Mouse (Mus musculus) heart, embryonic 14.5 days (tissue): ENCODE results near the gene Slc25a13. TPM values are rescaled to one million over a fixed set of nuclear protein-coding genes. Genes with fewer than 3 reads are reported as not detected.
A peak's percentile ranks its signal among the peaks of the same experiment; 100 is the strongest.

ENCODE experiments used
- ATAC-seq: fragments of 200-750 bp; cut with Nextera tagmentation; 2 replicates; pipeline ENCODE4 v1.8.0; 2017; ENCODE audit warnings: low read depth, moderate TSS enrichment; ENCODE audit not compliant: insufficient number of reproducible peaks, insufficient read depth, low FRiP score
- H3K27ac ChIP-seq, 2 experiments: fragments of 200-500 bp in 1 of 2; fragments of 300-500 bp in 1 of 2; sonication (generic) in 1 of 2; replicated peaks in 1 of 2; 2 replicates each; pipeline ENCODE4 v1.5.1; 2012 to 2014; ENCODE audit warnings: low read depth in 2 of 2, low read length in 2 of 2, control low read depth in 1 of 2, mild to moderate bottlenecking in 1 of 2, mixed read lengths in 1 of 2; ENCODE audit not compliant: control insufficient read depth in 1 of 2, insufficient read depth in 1 of 2
- H3K27me3 ChIP-seq: fragments of 300-500 bp; sonication (generic); 2 replicates; pipeline ENCODE4 v1.6.1; 2014; ENCODE audit warnings: mild to moderate bottlenecking, low read length, control low read depth; ENCODE audit not compliant: control insufficient read depth, insufficient read depth
- H3K36me3 ChIP-seq: fragments of 300-500 bp; sonication (generic); 2 replicates; pipeline ENCODE4 v1.6.1; 2014; ENCODE audit warnings: mild to moderate bottlenecking, control low read depth, low read length, mixed read lengths; ENCODE audit not compliant: control insufficient read depth, insufficient read depth
- H3K4me1 ChIP-seq, 2 experiments: fragments of 200-500 bp in 1 of 2; fragments of 300-500 bp in 1 of 2; sonication (generic) in 1 of 2; 2 replicates each; pipeline ENCODE4 v1.6.1; 2012 to 2014; ENCODE audit warnings: low read length in 2 of 2, control low read depth in 1 of 2, mixed read lengths in 1 of 2; ENCODE audit not compliant: control insufficient read depth in 2 of 2, insufficient read depth in 2 of 2
- H3K4me2 ChIP-seq: fragments of 300-500 bp; sonication (generic); 2 replicates; pipeline ENCODE4 v1.6.1; 2014; ENCODE audit warnings: mild to moderate bottlenecking, low read length
- H3K4me3 ChIP-seq, 2 experiments: fragments of 200-500 bp in 1 of 2; fragments of 300-500 bp in 1 of 2; sonication (generic) in 1 of 2; 2 replicates each; pipeline ENCODE4 v1.5.1; 2012 to 2014; ENCODE audit warnings: low read length in 2 of 2, mild to moderate bottlenecking in 2 of 2, control low read depth in 1 of 2, low read depth in 1 of 2, moderate library complexity in 1 of 2; ENCODE audit not compliant: control insufficient read depth in 1 of 2, insufficient read depth in 1 of 2
- H3K9ac ChIP-seq: fragments of 300-500 bp; sonication (generic); 2 replicates; pipeline ENCODE4 v1.6.1; 2014; ENCODE audit warnings: mild to moderate bottlenecking, low read length
- H3K9me3 ChIP-seq: fragments of 300-500 bp; sonication (generic); 2 replicates; pipeline ENCODE4 v1.6.1; 2016; ENCODE audit warnings: low read length, control low read depth; ENCODE audit not compliant: control insufficient read depth
- WGBS: fragments of 180-500 bp; shearing (Covaris S2); extraction: QIAGEN DNeasy Blood & Tissue Kit; methylation state at CpG from one replicate; pipeline ENCODE4 v1.1.7; 2014; 5-methylcytosine and 5-hydroxymethylcytosine counted together
- polyA plus RNA-seq: library from polyadenylated mRNA; unstranded; fragments of >200 nt; fragmentation: Nextera tagmentation; extraction: Ambion mirVana; gene quantifications from 2 replicates; pipeline ENCODE4 v1.2.1, GENCODE M21; 2014

Slc25a13 gene
- polyA plus RNA-seq, 1 experiment from 2014 or later, result 56.4 TPM

GRCm38 (mm10) chr6:6212360-6213310 is 4.3 kb downstream of the Slc25a13 start:
- peaks cover 27 to 44% of the 10 kb centered on the region in 2 experiments for H3K4me1 ChIP-seq
- H3K9ac ChIP-seq, result no peak overlapping the region
- no peaks in the 10 kb centered on the region for H3K9me3 ChIP-seq
- H3K4me3 ChIP-seq, result no peak overlapping the region
- peak overlapping the region; percentile 2; the same call in 1 of the 2 replicates for H3K4me2 ChIP-seq
- H3K36me3 ChIP-seq, result no peaks in the 10 kb centered on the region
- ATAC-seq, result no peak
- 49% methylated on average over 8 of the region's 8 CpGs for WGBS
- H3K27me3 ChIP-seq, result no peaks in the 10 kb centered on the region
- H3K27ac ChIP-seq, result peak overlapping the region in 1 of 2 experiments; percentile 24; a peak in 2 of 4 replicates

GRCm38 (mm10) chr6:6211958-6212357 is 5.0 kb downstream of the Slc25a13 start:
- no peak for ATAC-seq
- Histone ChIP-seq H3K27me3 (no peaks in the 10 kb centered on the region), H3K4me2 (peak overlapping the region; percentile 2; the same call in 1 of the 2 replicates), H3K9ac (no peak overlapping the region), H3K4me3 (no peak overlapping the region), H3K4me1 (peaks cover 27 to 47% of the 10 kb centered on the region in 2 experiments), H3K27ac (no peak overlapping the region; a peak in 1 of 4 replicates), H3K9me3 (no peaks in the 10 kb centered on the region), H3K36me3 (no peaks in the 10 kb centered on the region)
- 24% methylated on average over 3 of the region's 3 CpGs for WGBS

DNA sequence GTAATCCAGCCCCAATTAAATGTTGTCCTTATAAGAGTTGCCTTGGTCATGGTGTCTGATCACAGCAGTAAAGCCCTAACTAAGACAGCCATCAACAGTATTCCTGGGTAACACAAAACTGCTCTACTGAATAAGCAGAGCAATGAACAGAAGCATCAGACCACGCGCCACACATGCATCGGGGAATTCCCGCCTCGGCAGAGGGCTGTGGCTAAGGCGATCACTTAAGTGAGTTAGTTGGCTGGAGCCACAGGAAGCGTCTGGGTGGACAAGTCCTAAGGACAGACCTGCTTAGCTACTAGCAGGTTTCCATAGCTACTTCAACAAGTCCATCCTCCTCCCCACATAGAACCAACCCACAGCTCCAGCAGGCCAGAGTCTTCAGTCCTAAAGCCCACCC is 6.3 kb downstream of the Slc25a13 start:
- 95% methylated on average over 7 of the region's 7 CpGs for WGBS
- no peak for ATAC-seq
- H3K4me1 ChIP-seq, result peaks cover 27 to 47% of the 10 kb centered on the region in 2 experiments

GRCm38 (mm10) chr6:6208351-6209059 is 8.5 kb downstream of the Slc25a13 start:
- H3K27me3 ChIP-seq, result no peaks in the 10 kb centered on the region
- peak overlapping the region in 1 of 2 experiments; percentile 29; a peak in 1 of 4 replicates for H3K27ac ChIP-seq
- no peak for ATAC-seq
- H3K4me2 ChIP-seq, result peak overlapping the region; percentile 41
- WGBS, result 2% methylated on average over 4 of the region's 4 CpGs
- no peaks in the 10 kb centered on the region for H3K9me3 ChIP-seq
- H3K4me3 ChIP-seq, result no peak overlapping the region
- no peaks in the 10 kb centered on the region for H3K36me3 ChIP-seq
- H3K9ac ChIP-seq, result no peak overlapping the region
- H3K4me1 ChIP-seq, result peaks cover 27 to 46% of the 10 kb centered on the region in 2 experiments

More for the DNA sequence above, 6.3 kb downstream of the Slc25a13 start:
- H3K4me3 ChIP-seq, result no peak overlapping the region
- no peaks in the 10 kb centered on the region for H3K9me3 ChIP-seq
- H3K4me2 ChIP-seq, result no peak overlapping the region
- H3K9ac ChIP-seq, result no peak overlapping the region
- H3K36me3 ChIP-seq, result no peaks in the 10 kb centered on the region
- H3K27ac ChIP-seq, result no peak overlapping the region
- no peaks in the 10 kb centered on the region for H3K27me3 ChIP-seq

GRCm38 (mm10) chr6:6207836-6208235 is 9.1 kb downstream of the Slc25a13 start:
- no peak overlapping the region for H3K9ac ChIP-seq
- no peaks in the 10 kb centered on the region for H3K9me3 ChIP-seq
- peak overlapping the region in 1 of 2 experiments; percentile 29; a peak in 1 of 4 replicates for H3K27ac ChIP-seq
- no peak for ATAC-seq
- no peaks in the 10 kb centered on the region for H3K27me3 ChIP-seq
- peak overlapping the region; percentile 41 for H3K4me2 ChIP-seq
- no peaks in the 10 kb centered on the region for H3K36me3 ChIP-seq
- no peak overlapping the region for H3K4me3 ChIP-seq
- 43% methylated on average over 3 of the region's 3 CpGs for WGBS
- peaks cover 26 to 39% of the 10 kb centered on the region in 2 experiments for H3K4me1 ChIP-seq

- Histone ChIP-seq H3K9ac (no peak overlapping the region), H3K27ac (no peak overlapping the region), H3K4me2 (no peak overlapping the region), H3K36me3 (no peaks in the 10 kb centered on the region), H3K4me1 (peaks cover 22 to 35% of the 10 kb centered on the region in 2 experiments), H3K9me3 (no peaks in the 10 kb centered on the region), H3K4me3 (no peak overlapping the region), H3K27me3 (no peaks in the 10 kb centered on the region)
- WGBS, result 78% methylated on average over 1 of the region's 1 CpGs
- no peak for ATAC-seq
Observed at GRCm38 (mm10) chr6:6207395-6207794, 9.6 kb downstream of the Slc25a13 start.

DNA sequence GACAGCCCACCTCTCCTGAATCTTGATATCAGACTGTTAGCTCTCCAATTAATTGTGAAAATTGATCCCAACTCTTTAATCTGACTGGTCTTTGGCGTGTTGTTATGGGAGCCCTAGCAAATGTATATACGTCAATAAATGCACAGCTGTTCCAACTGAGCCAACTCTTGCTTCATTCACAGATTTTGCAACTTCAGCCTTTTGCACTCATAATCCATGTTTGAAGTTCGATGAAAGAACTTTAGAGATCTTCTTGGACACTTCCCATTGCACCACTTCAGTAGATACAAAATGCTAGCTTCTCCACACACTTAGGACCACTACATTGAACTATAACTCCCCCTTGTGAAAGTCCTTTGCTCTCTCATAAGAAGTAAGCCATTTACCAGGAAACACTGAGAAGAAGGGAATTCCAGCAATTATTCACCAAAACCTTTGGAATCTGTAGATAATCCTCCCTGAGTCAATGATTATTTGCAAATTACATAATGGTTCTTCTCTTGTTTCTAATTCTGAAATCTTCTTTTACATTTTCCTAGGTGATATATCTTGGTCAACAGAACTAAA is 11.3 kb downstream of the Slc25a13 start:
- no peak for ATAC-seq
- no peak overlapping the region for H3K4me2 ChIP-seq
- no peak overlapping the region for H3K4me3 ChIP-seq
- H3K27me3 ChIP-seq, result no peaks in the 10 kb centered on the region
- H3K9ac ChIP-seq, result no peak overlapping the region
- H3K27ac ChIP-seq, result no peak overlapping the region
- peaks cover 1% of the 10 kb centered on the region; the same call in 1 of the 2 replicates for H3K36me3 ChIP-seq
- 91% methylated on average over 3 of the region's 3 CpGs for WGBS
- no peaks in the 10 kb centered on the region for H3K9me3 ChIP-seq
- peaks cover 14 to 21% of the 10 kb centered on the region in 2 experiments for H3K4me1 ChIP-seq
